Mouse (Mus musculus): ENCODE measurements at regions not wholly inside any gene's neighbourhood (a gene's known extent, or its start where the extent isn't known, plus 50 kb on each side); places are given as distances from the start of the nearest gene placed in this dataset.

DNA sequence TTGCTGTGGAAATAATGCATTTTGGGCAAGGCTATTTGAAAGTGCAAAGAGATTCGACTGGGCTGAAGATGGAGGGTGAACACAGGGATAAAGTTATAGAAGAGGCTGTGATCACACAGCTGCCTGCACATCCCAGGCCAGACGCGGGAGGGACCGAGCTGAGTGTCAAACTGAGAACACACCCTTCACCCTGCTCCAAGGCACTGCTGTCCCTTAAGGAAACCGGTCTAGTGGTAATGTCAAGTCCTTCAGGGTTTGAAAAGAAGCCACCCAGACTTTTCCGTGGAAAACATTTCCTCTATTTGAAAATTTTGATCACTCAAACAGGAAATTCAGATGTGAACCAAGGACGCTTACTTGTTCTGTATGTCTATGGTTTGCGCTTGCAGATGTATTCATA, 134.6 kb downstream of the Gm11011 start:
- TF ChIP-seq SMC3 (IDR thresholded peaks at IDR 0.05; ENCODE audit: low read depth, low read length) (no peak), ZMIZ1 (IDR thresholded peaks at IDR 0.05; ENCODE audit: low read depth, low read length) (no peak), JUND (IDR thresholded peaks at IDR 0.05; ENCODE audit: low read depth, low read length) (no peak), BHLHE40 (IDR thresholded peaks at IDR 0.05; ENCODE audit: borderline replicate concordance, low read depth, low read length) (no peak), ZKSCAN1 (IDR thresholded peaks at IDR 0.05; ENCODE audit: low read depth, low read length) (no peak), ZNF384 (IDR thresholded peaks at IDR 0.05; ENCODE audit: low read depth, low read length) (no peak), MXI1 (IDR thresholded peaks at IDR 0.05; ENCODE audit: low read depth, low read length) (no peak), CTCF (IDR thresholded peaks at IDR 0.05 in 2 of 3, conservative IDR thresholded peaks at IDR 0.05 in 1 of 3; ENCODE audit: control insufficient read depth in 1 of 3, insufficient read depth in 1 of 3, low read depth in 2 of 3, low read length in 3 of 3, poor library complexity in 1 of 3, severe bottlenecking in 1 of 3) (no peak), POLR2AphosphoS5 (IDR thresholded peaks at IDR 0.05; ENCODE audit: borderline replicate concordance, low read depth, low read length) (no peak), SIN3A (IDR thresholded peaks at IDR 0.05; ENCODE audit: low read length) (no peak), ELF1 (IDR thresholded peaks at IDR 0.05; ENCODE audit: low read depth, low read length) (no peak)

All from MEL (cell line).